Mouse (Mus musculus) spleen, adult 2 months (tissue): Measurements from ENCODE around the gene Ankrd13a.

ENCODE experiments used
- CTCF ChIP-seq: fragments of 200-500 bp; IDR thresholded peaks from 2 replicates; pipeline ENCODE4 v1.5.1; 2011; ENCODE audit warnings: mild to moderate bottlenecking, inconsistent platforms; ENCODE audit not compliant: insufficient read depth, insufficient read length, insufficient replicate concordance; ENCODE audit errors: extremely low read depth
- POLR2A ChIP-seq: fragments of 200-500 bp; IDR thresholded peaks from 2 replicates; pipeline ENCODE4 v1.6.1; 2011; ENCODE audit warnings: low read depth, low read length, inconsistent platforms

- TF ChIP-seq CTCF (peak; percentile 19; the same call in 1 of the 2 replicates), POLR2A (no peak)
These were observed 30.5 kb downstream of the Ankrd13a start for GRCm38 (mm10) chr5:114804958-114805357.
